Mouse (Mus musculus) CD4-positive helper T cell, adult 2 months (primary cell): ENCODE data around the gene Samhd1.

Experiments
- DNase-seq: peaks from one replicate; pipeline ENCODE4 v3.0.0-alpha.2; 2012; ENCODE audit warnings: low read depth, missing footprints, low spot score

The Samhd1 gene

GRCm38 (mm10) chr2:157072316-157072990 is 62.6 kb downstream of the Samhd1 start:
- DNase-seq, result no peak

GRCm38 (mm10) chr2:157071556-157071955 is 63.5 kb downstream of the Samhd1 start:
- DNase-seq, result peak; percentile 52

- no peak for DNase-seq
Measured at GRCm38 (mm10) chr2:157070365-157070764, 64.7 kb downstream of the Samhd1 start.

- DNase-seq, result no peak
Measured at GRCm38 (mm10) chr2:157069755-157070315, 65.2 kb downstream of the Samhd1 start.

GRCm38 (mm10) chr2:157069355-157069735 is 65.7 kb downstream of the Samhd1 start:
- no peak for DNase-seq

- DNase-seq, result no peak
Measured at GRCm38 (mm10) chr2:157068701-157069354, 66.2 kb downstream of the Samhd1 start.

- no peak for DNase-seq
Measured at GRCm38 (mm10) chr2:157066731-157067430, 68.2 kb downstream of the Samhd1 start.

- no peak for DNase-seq
Measured at GRCm38 (mm10) chr2:157065879-157066226, 69.2 kb downstream of the Samhd1 start.

GRCm38 (mm10) chr2:157064978-157065878 is 69.8 kb downstream of the Samhd1 start:
- DNase-seq, result no peak

GRCm38 (mm10) chr2:157064136-157064535 is 70.9 kb downstream of the Samhd1 start:
- DNase-seq, result no peak

GRCm38 (mm10) chr2:157063241-157063700 is 71.8 kb downstream of the Samhd1 start:
- no peak for DNase-seq

- no peak for DNase-seq
Measured at GRCm38 (mm10) chr2:157060557-157061305, 74.3 kb downstream of the Samhd1 start.

GRCm38 (mm10) chr2:157060037-157060436 is 75.0 kb downstream of the Samhd1 start:
- no peak for DNase-seq

GRCm38 (mm10) chr2:157059166-157059565 is 75.9 kb downstream of the Samhd1 start:
- no peak for DNase-seq

GRCm38 (mm10) chr2:157058342-157058998 is 76.6 kb downstream of the Samhd1 start:
- no peak for DNase-seq

- no peak for DNase-seq
Measured at GRCm38 (mm10) chr2:157057758-157058157, 77.3 kb downstream of the Samhd1 start.

- no peak for DNase-seq
Measured at GRCm38 (mm10) chr2:157057186-157057585, 77.9 kb downstream of the Samhd1 start.

- no peak for DNase-seq
Measured at GRCm38 (mm10) chr2:157055721-157056120, 79.3 kb downstream of the Samhd1 start.

- DNase-seq, result no peak
Measured at GRCm38 (mm10) chr2:157054816-157055215, 80.2 kb downstream of the Samhd1 start.

GRCm38 (mm10) chr2:157054297-157054696 is 80.8 kb downstream of the Samhd1 start:
- no peak for DNase-seq
